Mouse (Mus musculus): Measurements from ENCODE around the gene Lrrc26.

The Lrrc26 gene

GRCm38 (mm10) chr2:25293706-25294105 is 4.0 kb downstream of the Lrrc26 start:
- no peak for DNase-seq (ENCODE audit: low spot score in 2 of 2)

DNA sequence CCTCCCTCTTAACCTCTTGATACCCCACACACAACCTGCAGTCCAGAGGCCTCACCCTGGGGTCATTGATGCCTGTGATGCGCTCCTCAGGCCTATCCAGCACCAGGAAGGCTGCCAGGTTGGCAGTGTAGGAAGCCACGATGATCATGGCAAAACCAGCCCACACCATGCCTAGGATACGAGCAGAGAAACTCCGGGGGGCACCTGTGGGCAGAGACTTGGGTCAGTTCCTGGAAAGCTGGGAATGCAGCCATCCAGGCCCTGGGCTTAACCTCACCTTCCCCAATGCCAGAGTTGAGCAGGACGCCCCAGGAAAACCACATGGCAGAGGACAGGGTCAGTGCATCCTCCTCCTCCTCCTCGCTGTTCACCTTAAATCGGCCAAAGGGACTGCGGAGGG is 7.4 kb downstream of the Lrrc26 start:
- no peak for DNase-seq (ENCODE audit: low spot score in 2 of 2)

- DNase-seq (ENCODE audit: low spot score in 2 of 2): no peak
These were observed 8.3 kb downstream of the Lrrc26 start for GRCm38 (mm10) chr2:25298046-25298445.

DNA sequence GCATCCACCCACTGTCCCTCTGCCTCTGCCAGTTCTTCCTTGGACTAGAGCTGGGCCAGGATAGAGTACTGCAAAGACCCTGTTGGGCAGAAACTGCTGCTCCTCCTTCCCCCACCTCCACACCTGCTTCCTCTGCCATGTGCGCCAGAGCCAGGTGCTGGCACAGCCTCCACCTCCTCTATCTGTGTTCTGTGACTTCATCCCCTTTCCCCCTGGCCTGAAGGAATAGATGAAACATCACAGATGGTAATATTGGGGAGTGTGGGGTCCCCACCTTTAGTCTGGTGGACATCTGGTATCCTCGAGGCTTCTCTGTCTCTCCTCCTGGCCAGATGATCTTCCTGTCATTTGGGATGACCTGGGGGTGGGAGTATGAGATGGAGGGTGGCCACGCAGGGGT is 13.7 kb downstream of the Lrrc26 start:
- no peak for DNase-seq (ENCODE audit: low spot score in 2 of 2)

DNA sequence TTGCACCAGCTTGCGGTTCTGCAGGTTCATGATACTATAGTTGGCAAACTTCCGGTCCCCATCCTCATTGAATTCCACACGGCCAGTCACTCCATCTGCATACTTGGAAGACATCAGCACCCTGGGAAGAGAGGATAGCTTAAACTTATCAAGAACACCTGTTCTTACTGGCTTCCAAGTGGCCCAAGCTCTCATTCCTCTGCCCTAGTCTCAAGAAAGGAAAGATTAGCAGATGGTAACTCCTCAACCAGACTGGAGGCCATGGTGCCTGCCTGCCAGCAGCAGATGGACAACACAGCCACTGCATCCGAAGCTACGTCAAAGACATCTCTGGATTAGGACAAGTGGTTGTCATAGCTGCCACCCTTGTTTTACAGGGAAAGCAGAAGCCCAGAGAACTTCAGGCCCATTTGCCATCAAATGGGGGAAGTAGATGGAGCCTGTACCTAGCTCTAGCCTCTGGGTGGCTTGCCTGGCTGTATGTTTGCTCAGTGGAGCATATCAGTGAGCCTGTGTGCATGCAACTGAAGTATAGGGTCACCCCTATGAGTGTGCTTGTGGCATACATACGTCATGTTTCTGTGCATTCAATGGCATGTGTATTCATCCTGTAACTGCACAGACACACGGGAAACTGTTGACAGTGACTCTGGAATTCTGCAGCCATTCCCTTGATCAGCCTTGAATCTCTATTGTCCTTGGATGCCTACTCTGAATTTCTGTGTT is 14.4 kb downstream of the Lrrc26 start:
- no peak for DNase-seq (ENCODE audit: low spot score in 2 of 2)

GRCm38 (mm10) chr2:25304657-25305541 is 15.2 kb downstream of the Lrrc26 start:
- no peak for DNase-seq (ENCODE audit: low spot score in 2 of 2)

DNA sequence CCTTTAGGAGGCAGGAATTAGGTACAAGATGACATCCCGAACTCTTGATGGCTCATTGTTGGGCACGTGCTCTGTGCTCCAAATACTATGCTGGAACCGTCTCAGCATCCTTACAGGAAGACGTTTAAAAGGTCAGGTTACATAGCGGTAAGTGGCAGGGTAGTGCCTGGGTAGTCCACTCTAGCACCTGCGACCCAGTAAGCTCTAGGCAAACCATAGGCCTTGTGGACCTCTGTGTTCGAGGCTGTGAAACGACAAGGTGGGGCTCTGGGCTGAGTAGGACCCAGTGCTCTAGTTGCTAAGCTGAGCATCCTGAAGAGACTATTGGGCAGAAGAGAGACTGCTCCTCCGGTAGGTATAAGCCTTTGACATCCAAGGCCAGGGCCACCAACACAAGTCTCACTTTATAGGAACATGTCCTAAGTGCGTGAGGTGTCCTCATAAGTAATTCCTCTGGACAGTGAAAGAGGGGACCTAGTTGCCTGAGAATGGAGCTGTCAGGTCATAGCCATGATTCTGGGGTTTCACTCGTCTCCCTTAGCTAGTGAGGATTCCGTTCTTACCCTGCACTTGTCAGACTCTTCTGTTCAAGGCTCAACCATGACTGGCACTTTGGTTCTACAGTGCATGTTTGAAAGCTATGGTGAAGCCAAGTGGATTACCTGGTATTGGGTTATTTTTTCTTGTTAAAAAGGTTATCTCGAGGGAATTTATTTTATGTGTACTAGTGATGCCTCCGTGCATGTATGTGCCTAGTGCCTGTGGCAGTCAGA is 16.1 kb downstream of the Lrrc26 start:
- DNase-seq (ENCODE audit: low spot score in 2 of 2): no peak

- no peak for DNase-seq (ENCODE audit: low spot score in 2 of 2)
These were observed 20.5 kb downstream of the Lrrc26 start for GRCm38 (mm10) chr2:25310180-25310579.

DNA sequence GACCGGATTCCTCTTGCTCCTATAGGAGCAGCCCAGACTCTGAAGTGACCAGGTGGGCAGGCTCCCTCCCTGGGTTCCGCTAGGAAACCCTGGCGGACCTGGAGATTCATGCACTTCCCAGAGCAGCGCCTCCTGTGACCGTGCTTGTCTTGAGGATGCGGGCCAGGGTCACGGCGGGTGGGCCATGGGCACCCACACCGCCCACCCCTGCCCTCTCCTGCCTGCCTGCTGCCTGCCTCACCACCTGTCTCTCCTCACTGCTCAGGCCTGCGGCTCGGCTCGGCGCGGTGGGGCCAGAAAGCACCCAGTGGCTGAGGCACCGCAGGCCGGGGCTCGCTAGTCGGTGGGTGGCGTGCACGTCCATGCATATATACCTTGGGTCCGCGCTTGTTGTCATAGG is 21.3 kb downstream of the Lrrc26 start:
- DNase-seq (ENCODE audit: low spot score in 2 of 2): no peak

GRCm38 (mm10) chr2:25311491-25311891 is 21.8 kb downstream of the Lrrc26 start:
- no peak for DNase-seq (ENCODE audit: low spot score in 2 of 2)

GRCm38 (mm10) chr2:25318119-25318966 is 28.6 kb downstream of the Lrrc26 start:
- DNase-seq (ENCODE audit: low spot score in 2 of 2): no peak

DNA sequence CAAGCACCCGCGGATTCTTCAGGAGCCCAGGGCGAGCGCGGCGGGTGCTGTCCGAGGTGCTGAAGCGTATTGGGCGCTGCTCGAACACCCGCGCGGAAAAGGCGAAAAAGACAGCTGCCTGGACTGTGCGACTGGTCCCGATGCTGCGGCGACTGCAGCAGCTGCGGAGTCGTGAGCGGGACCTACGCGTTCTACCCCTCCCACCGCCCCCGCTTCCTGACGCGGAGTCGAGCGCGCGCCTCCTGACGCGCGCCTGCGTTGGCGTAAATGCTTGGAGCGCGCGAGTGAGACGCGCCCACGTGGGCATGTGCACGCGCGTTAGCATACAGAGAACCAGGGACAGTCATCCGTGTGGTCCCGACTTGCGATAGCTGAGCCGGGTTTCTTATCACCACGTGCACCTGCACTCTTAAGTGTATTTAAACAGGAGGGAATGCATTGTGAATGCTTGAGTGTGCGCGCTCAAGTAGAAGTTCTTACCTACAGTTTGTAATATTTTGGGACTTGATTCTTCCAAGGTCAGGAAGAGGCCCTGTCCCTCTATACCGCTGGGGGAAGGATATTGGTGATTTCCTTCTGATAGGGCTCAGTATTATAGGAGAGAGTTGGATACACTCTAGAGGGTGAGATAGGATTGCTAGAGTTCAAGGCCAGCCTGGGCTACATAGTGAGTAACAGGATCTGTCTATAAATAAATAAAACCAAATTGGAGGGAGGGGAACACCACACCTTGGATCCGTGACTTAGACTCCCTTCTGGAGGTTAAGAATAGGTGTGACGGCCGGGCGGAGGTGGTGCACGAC is 29.5 kb downstream of the Lrrc26 start, which contains the start of gene Grin1:
TSS of gene Grin1 (minus strand) at position 217 of the 803 bp plus-strand sequence.
- DNase-seq (ENCODE audit: low spot score in 2 of 2): peak; percentile 37 to 82

DNA sequence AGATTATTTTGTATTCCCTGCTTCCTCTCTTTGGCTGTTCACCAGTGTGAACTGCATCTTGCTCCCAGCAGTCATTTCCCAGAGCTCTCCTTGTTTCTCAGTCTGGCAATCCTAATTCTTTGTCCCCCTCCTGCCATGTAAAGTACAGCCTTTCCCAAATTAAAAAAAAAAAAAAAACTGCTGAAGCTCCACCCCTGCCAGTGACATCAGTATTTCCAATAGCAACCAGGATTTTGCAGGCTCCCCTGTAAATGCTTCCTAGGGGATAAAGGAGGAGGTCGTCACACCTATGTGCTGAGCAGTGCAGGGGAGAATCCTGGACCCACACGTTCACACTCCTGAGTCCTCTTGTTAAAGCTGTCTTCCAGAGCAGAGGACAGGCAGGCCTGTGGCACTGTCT is 30.4 kb downstream of the Lrrc26 start:
- no peak for DNase-seq (ENCODE audit: low spot score in 2 of 2)

GRCm38 (mm10) chr2:25326036-25326435 is 36.3 kb downstream of the Lrrc26 start:
- no peak for DNase-seq (ENCODE audit: low spot score in 2 of 2)

DNA sequence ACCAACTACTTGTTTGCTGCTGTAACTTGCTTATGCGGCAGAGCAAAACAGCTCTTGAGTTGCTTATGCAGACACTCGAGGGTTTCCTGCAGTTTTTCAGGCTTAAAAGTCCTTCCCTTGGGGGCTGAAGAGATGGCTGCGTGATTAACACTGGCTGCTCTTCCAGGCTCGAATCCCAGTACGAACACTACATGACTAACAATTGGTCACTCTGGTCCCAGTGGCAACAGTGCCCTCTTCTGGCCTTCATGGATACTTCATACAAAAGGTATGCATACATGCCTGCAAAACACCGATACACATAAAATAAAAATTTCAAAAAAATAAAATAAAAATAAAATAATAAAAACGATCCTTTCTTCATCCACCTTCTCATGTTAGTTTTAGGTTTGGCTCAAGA is 38.7 kb downstream of the Lrrc26 start:
- DNase-seq (ENCODE audit: low spot score in 2 of 2): peak in 1 of 2 experiments; percentile 46

DNA sequence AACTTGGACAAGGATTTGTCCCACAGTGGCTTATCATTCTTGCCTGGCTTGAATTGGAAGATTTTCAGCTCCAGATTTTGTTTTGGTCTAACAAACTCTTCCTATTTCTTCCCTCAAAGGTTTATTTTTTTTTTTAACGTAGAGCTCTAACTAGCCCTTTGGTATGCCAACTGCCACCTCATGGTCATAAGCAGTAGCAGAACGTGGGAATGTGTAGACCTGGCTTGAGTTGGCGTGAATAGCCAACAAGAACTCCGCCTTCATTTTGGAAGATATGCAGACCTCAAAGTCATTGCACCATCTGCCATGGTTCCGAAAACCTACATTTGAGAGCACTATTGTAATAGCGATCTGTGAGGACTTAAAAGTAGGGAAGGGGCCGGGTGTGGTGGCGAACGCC is 41.8 kb downstream of the Lrrc26 start:
- DNase-seq (ENCODE audit: low spot score in 2 of 2): no peak

DNA sequence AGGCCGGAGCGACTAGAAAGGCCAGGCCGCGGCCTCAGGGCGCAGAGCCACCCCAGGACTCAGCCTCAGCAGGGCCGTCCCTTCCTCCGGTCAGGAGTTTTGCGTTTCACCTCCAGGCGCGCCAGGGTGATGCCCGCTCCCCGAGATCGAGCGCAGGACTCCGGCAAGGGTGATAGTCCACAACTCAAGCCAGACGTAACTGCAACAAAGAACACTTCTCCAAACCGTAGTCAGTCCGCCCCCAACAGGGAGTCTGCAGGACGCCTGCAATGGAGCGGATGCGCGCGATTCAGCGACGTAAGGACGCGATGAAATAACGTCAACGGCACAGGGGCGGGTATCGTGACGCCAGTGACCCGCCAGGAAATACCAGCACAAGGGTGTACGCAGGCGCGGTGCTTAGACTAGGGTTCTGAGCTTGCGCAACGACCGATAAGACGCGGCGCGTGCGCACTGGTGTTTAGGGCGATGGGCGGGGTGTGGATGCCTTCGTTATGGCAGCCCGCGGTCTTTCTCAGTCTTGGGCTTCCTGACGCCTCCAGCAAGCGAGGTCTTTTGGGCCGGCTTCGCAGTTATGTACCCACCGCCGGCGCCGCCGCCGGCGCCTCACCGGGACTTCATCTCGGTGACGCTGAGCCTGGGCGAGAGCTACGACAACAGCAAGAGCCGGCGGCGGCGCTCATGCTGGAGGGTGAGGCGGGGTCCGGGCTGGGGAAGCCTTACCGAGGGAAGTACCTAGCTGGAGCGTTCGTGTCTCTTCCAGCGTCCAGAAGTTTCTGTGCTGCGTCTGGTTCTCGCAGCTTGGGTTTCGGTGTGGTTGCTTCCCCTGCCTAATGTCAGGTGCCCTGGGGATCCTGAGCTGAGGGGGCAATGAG is 42.8 kb downstream of the Lrrc26 start, which contains the start of gene Man1b1:
TSS of gene Man1b1 (plus strand) at position 53 of the 875 bp plus-strand sequence.
- peak; percentile 99 to 100 for DNase-seq (ENCODE audit: low spot score in 2 of 2)

DNA sequence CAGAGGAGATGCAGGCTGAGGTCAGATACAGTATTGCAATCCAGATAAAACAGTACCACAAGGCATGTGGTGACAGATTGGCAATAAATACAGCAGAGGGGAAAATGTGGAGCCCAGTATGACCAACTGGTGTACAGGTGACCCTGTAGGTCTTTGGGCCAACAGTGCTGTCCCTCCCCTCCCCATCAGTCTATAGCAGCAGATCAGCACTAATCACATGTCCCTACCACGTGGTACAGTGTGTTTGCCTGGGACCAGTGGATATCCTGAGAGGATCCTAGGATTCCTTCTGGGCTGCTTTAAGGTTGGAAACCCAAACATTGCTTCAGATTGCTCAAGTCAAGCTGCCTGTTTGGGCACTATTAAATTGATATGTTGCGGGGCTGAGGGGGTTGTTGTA is 43.9 kb downstream of the Lrrc26 start:
- DNase-seq (ENCODE audit: low spot score in 2 of 2): no peak

DNA sequence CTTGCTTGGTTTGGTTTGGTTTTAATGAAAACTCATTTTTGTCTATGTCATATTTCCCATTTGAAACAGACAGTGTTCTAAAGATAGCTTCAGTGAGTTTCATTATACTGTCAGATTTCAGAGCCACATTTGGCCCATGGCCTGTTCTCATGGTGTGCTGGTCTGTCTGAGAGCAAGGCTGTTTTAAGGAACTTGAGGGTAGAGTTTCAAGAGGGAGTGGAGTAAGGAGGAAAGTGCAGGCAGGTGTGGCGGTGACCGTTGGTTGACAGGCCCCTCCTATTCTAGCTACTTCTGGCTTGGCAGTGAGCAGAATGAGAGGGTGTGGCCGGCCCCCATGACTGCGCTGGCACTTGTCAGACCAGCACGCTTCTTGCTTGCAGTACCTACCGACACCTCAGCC is 48.6 kb downstream of the Lrrc26 start:
- DNase-seq (ENCODE audit: low spot score in 2 of 2): no peak

Data from spleen, postnatal 10 days (tissue).